Mouse (Mus musculus) heart, postnatal 36 days (tissue): ENCODE results near the gene Eloa. TPM values are rescaled to one million over a fixed set of nuclear protein-coding genes. Genes with fewer than 3 reads are reported as not detected.
"Not testable (repeated sequence)": the region's sequence is repeated elsewhere in the genome, so short reads cannot be mapped to it uniquely, and the experiment has no call there.

Experiments
- DNase-seq, 2 experiments: peaks; one replicate each; pipeline ENCODE4 v3.0.0; 2021 to 2022
- intact Hi-C: fragments of 180-260 bp; cut with DNase I; formaldehyde crosslinking; loops from one replicate; pipeline ENCODE4 v1.15.1; 2025
- total RNA-seq, 2 experiments: library from RNA; stranded (reverse); gene quantifications; 2 replicates each; pipeline ENCODE4 v1.2.3; 2021

Gene Eloa
- total RNA-seq, result 10 to 100 TPM; 34.6 to 36.2 TPM

DNA sequence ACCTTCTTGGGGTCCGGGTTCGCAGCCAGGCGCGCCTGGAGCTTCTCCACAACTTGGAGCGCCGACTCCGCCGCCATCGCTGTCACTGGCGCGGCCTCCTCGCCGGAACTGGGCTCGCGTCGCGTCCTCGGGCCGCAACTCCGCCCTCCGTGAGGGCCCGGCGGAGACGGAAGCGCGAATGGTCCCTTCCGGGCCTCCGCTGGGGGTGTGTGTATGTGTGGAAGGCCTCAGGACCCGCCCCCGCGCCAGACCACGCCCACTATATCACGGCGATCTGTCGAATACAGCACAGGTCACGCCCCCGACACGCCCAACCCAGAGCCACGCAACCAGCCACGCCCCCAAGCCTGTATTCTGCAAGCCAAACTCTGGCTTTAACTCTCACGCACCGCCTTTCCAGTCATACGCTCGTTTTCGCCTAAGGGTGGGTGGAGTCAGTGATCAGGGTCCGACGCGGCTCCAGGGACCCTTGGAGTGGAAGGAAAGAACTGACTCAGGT lies at the start of gene Eloa:
Gene Eloa (minus strand): TSS at position 215 of the 499 bp plus-strand sequence.
- DNase-seq, result peak; percentile 99 to 100
- intact Hi-C loops, result loop anchor here (2.0 kb wide), 2 partner anchors 35 to 59 kb away; partner anchors contain the start of genes Gale and Pithd1

DNA sequence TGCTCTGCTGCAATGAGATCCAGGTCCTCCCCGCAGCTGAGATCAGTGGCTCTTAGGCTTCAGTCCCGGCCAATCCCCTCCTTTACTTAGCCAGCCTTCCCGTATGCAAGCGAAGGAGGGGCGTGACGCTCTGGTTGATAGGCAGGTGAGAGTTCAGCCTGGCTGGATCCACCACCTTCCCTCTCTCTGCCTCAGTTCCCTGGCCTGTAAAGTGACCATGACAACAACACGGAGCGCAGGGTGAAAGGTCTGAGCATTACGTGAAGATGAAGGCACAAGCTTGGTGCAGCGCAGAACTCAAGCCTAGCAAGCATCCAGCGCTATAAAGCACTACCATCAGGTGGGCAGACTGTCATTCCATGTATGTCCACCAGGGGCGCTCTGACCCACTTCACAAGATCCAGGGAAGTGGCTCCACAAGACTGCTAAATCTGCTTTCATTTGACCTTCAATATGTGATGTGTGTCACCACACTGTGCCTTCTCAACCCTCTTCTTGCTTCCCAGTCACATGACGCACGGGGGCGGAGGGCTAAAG lies 49.7 kb upstream of the Eloa start:
- intact Hi-C loops, result loop anchor here (5.0 kb wide), 1 partner anchor 131 kb away; no protein-coding TSS in a partner anchor
- DNase-seq, result peak; percentile 80 to 88

DNA sequence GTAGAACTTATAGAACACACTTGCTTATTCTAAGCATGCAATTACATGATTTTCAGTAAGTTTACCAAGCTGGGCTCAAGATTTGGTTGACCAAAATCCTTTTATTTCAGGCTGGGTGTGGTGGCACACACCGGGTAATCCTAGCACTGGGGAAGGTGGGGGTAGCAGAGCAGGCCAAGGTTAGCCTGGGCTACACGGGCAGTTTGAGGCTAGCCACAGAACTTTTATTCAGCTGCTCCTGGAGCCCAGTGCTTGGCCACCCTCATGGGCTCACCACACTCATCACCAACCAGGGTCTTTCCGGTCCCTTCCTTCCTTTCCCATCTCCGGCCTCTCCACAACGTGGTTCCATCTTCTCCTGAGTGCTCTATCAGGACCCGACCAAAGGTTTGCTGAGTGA lies 49.0 kb upstream of the Eloa start:
- intact Hi-C loops, result loop anchor here (1.0 to 5.0 kb wide), 3 partner anchors 79 to 132 kb away; no protein-coding TSS in a partner anchor

DNA sequence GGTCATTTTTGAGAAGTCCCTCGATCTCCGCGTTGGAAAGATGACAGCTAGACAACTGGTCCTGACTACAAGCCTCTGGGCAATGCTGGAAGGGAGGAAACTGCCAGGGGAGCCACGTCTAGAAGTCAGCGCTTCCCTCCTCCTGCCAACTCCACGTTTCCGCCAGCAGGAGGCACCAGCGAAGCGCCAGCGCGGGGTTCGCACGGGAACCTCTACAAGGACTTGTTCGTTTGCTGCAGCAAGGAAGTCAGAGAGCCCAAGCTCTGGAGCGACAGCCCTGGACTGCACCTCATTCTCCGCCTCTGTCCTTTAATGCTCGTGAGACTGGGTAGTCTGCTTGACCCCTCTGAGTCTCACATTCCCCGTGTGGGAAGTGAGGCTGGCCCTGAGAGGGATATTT lies 48.4 kb upstream of the Eloa start:
- intact Hi-C loops, result loop anchor here (1.0 to 5.0 kb wide), 3 partner anchors 79 to 132 kb away; no protein-coding TSS in a partner anchor
- DNase-seq, result peak; percentile 82 to 87

More for the DNA sequence above, 49.0 kb upstream of the Eloa start:
- DNase-seq, result no peak

DNA sequence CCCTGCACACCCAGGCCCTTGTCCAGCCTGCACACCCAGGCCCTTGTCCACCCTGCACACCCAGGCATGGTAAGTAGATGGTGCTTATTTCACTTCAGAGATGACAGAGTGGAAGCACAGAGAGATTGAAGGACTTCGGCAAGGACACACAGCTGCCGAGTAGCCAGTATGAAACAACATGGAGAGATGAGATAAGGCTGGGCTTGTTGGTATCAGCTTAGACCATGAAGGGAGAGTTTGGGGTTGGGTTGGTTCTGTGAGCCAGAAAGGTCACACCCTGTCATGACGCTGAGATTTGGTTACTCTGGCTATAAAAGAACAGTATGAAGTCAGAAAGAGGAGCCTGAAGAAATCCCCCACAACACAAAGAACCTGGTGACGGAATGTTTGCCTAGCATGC lies 47.8 kb upstream of the Eloa start:
- DNase-seq, result no peak
- intact Hi-C loops, result no loop called here

DNA sequence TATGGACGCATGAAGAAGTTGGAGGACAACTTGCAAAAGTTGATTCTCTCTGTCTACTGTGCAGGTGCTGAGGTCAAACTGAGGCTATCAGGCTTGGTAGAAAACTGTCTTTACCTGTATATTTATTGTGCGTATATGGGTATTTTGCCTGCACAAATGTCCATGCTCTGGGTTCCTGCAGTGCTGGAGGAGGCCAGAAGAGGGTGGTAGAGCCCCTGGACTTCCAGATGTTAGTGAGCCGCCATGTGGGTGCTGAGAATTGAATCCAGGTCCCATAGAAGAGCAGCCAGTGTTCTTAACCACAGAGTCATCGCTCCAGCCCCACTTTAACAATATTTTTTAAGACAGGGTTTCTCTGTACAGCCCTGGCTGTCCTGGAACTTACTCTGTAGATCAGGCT lies 41.6 kb upstream of the Eloa start:
- no peak for DNase-seq
- intact Hi-C loops, result no loop called here

DNA sequence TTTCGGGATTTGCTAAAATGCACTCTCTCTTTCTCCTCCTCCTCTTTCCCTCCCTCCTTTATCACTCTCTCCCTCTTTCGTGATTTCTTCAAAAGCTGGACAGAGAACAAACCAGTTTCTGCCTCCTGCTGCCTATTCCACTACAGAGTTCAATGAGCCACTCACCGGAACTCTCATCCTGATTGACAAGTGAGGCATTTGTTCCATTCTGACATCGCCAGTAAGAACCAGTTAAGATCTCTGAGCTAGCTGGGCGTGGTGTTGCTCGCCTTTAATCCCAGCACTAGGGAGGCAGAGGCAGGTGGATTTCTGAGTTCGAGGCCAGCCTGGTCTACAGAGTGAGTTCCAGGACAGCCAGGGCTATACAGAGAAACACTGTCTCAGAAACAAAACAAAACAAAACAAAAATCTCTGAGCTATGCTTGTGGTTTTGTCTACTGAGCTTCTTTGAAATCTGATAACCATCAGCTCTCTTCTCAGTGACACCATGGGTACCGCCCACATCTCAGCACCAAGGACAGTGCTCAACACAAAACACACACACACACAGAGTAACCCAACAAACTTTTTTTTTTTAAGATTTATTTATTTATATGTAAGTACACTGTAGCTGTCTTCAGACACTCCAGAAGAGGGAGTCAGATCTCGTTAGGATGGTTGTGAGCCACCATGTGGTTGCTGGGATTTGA lies 38.4 kb upstream of the Eloa start:
- intact Hi-C loops, result loop anchor here (10.0 kb wide), 1 partner anchor 255 kb away; no protein-coding TSS in a partner anchor
- not testable (repeated sequence) for DNase-seq

DNA sequence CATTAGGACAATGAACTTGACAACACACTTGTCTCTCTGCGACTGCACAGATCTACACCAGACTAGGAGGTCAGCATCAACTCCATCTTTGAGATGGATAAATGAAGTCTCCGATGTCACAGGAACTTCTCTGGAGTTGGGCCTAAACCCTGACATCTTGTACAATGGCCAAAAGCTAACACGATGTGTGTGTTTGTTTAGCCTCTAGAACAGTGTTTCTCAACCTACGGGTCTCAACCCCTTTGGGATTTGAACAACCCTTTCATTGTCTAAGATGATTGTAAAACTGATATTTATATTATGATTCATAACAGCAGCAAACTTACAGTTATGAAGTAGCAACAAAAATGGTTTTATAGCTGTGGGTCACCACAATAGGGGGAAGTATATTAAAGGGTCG lies 36.4 kb upstream of the Eloa start:
- intact Hi-C loops, result loop anchor here (10.0 kb wide), 1 partner anchor 253 kb away; no protein-coding TSS in a partner anchor
- DNase-seq, result no peak

DNA sequence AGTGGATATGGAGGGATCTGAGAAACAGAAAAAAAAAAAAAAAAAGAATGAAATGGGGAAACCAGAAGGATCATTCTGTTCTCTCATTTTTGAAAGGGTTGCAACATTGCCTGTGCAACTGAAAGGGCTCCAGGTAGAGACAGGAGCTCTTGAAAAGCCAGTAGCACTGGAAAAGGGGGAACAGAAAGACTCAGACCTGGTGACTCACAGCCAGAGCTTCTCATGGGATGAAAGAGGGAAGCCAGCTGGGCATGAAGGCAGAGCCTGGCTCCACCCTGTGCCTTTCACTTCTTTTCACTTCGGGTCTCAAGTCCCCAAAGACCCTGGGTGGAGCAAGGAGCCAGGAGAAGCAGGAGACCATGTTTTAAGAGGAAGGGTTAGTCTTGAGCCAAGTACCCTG lies 34.5 kb upstream of the Eloa start:
- intact Hi-C loops, result loop anchor here (10.0 kb wide), 1 partner anchor 251 kb away; no protein-coding TSS in a partner anchor
- DNase-seq, result no peak

DNA sequence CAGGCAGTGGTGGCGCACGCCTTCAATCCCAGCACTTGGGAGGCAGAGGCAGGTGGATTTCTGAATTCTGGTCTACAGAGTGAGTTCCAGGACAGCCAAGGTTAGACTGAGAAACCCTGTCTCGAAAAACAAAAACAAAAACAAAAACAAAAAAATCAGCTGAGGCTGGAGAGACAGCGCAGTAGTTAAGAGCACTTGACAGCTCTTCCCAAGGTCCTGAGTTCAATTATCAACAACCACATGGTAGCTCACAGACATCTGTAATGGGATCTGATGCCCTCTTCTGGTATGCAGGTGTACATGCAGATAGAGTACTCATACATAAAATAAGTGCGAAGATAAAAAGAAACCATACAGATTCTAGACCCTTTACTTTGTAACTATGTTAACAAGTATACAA lies 32.3 kb upstream of the Eloa start:
- no peak for DNase-seq
- intact Hi-C loops, result loop anchor here (5.0 to 10.0 kb wide), 3 partner anchors 167 to 548 kb away; partner anchors contain the start of gene Kdm1a

DNA sequence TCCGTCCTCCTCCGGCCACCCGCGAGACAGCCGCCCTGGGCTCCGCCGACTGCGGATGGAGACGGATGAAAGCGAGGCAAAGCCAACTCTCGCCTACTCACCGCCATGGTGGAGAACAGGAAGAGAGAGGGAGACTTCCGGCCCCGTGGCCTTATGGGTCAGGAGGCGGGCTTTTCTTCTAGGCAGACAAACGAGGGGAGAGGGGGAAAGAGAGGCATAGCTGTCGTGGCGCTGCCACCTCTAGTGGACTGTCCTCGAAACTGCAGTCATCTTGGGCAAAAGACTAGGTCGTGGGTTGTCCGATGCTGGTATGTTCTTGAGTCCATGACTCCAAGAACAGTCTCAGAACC lies 31.7 kb upstream of the Eloa start, which contains the start of gene Rpl11:
Gene Rpl11 (minus strand): TSS at position 182 of the 350 bp plus-strand sequence.
- DNase-seq, result peak; percentile 89 to 90

DNA sequence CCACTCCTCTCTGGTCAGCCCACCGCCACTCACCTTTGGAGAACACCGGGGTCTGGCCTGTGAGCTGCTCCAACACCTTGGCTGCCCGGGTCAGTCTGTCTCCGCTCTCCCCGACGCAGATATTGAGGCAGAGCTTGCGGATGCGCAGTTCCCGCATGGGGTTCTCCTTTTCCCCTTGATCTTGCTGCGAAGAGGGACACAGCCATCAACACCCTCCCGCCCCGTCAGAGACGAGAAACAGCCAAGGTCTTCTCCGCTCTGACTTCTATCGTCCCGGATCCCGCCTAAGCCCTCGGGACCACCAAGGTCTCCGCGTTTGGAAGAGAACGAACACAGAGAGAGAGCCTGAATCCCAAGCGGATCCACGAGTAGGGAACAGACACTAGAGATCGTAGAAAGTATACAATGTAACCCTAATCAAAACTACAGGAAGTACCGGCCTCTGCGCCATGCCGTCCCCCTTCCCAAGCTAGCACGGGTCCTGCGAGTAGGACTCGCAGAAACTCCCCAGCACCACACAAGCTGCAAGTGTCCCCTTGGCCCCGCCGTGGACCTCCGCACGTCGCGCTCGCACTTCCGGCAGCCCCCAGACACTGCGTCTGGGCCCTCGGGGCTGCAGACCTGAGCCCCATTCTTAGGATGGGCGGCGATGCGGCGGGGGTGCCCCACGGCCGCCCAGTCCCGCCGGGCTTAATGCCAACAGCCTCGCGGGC lies 31.1 kb upstream of the Eloa start:
- intact Hi-C loops, result loop anchor here (5.0 to 10.0 kb wide), 3 partner anchors 165 to 550 kb away; partner anchors contain the start of gene Kdm1a
- DNase-seq, result no peak

More for the DNA sequence above, 31.7 kb upstream of the Eloa start, which contains the start of gene Rpl11:
- intact Hi-C loops, result loop anchor here (5.0 to 10.0 kb wide), 3 partner anchors 166 to 549 kb away; partner anchors contain the start of gene Kdm1a

DNA sequence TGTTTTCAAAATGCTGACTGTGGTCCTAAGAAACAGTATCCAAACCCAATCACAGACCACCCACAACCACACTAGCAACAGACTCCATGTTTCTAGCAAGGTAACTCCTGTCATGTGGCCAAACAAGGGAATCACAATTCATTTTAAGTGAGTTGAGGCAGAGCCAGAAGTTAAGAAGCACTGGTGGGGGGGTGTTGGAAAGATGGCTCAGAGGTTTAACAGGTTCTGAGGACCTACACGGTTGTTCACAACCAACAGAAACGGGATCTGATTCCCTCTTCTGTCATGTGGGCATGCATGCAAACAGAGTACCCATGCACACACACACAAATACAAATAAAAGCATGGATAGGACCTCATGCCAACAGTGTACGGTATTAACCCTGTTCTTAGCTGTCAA lies 30.5 kb upstream of the Eloa start:
- no peak for DNase-seq
- intact Hi-C loops, result loop anchor here (5.0 to 10.0 kb wide), 3 partner anchors 165 to 550 kb away; partner anchors contain the start of gene Kdm1a

DNA sequence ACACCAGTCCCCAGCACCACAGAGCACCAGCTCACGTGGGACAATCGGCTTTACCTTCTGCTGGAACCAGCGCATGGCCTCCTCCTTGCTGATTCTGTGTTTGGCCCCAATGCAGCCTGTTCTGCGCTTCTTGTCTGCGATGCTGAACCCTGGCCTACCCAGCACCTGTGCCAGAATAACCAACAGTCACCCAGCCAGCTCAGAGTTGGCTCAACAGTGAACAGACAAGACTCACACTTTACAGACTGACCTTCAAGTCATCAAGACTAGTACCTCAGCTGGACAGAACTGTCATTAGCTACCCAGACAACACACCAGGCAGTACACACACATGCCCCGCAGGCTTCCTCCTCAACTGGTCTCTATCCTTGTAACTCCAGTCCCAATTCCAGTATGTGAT lies 28.7 kb upstream of the Eloa start:
- DNase-seq, result no peak
- intact Hi-C loops, result loop anchor here (5.0 to 10.0 kb wide), 3 partner anchors 163 to 552 kb away; partner anchors contain the start of gene Kdm1a

DNA sequence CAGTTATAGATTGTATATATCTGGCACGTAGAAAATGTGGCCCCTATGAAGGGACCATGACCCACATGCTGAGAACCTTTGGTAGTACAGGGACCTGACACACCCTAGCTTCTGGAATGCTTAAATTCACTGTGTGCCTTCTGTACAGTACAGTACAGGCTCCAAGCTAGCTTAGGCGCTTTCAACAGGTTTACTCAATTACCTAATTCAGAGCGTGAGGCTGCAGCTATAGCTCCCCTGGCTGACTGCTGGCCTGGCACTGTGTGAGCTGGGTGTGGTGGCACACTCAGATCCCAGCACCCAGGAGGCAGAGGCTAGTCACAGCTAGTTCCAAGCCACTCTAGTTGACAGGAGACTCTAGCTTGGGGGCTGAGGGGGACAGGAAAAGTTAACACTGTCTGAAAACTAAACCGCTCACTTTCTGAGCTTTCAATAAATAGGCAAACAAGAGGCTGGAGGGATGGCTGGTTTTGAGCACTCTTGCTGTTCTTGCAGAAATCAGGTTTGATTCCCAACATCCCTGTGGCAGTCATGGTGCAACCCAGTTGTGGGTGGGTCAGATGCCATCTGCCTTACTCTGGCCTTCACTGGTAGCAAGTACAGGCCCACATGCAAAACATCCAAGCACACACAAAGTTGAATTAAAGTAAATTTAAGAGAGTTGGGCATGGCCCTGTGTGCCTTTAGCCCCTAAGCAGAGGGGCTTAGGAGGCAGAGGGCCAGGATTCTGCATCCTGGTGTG lies 26.9 kb upstream of the Eloa start:
- DNase-seq, result no peak
- intact Hi-C loops, result no loop called here

DNA sequence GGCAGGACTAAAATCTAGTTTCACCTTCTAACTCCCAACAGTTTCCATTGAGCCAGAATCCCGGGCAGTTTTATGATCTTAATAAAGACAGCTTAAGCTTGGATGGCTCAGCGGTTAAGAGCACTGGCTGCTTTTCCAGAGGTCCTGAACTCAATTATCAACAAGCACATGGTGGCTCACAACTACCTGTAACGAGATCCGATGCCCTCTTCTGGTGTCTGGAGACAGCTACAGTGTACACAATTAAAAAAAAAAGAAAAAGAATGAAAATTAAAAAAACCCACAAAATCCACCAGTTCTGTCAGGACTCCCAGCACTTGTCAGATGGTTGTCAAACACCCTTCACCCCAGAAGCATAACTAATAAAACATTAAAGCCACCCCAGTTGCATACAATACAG lies 26.1 kb upstream of the Eloa start:
- intact Hi-C loops, result no loop called here
- no peak for DNase-seq

DNA sequence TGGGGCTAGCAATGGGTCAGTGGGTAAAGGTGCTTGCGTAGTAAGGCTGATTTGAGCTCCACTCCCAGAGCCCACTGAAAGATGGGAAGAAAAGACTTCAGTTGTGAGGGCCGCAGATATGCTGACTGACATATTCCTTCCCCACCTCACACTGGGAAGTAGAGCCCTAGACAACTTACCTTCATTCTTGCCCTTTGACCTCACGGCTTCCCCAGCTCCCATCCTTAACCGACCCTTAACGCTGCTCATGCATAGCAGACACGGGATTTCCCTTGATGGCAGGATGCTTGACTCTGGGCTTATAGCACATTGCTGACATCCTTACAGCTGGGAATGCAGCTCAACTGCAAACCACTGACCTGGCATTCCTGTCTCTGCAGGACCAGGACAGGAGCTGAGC lies 25.3 kb upstream of the Eloa start:
- no peak for DNase-seq
- intact Hi-C loops, result no loop called here

DNA sequence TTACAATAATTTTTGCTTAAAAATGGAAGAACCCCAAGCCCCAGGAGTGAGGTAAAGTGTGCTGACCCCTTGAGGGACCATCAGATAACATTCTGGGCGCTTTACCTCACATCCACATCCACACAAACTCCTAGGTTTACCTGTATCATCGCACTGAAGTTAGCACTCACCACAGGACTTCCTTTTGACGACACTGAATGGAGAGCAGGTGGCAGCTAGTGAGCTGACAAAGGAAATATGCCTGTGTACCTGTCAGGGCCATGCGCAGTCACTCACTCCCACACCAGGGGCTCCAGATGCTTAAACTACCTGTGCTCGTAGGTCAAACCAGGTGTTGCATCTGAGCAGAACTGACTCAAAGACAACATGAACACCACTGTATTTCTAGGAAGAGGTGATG lies 23.5 kb upstream of the Eloa start:
- intact Hi-C loops, result no loop called here
- no peak for DNase-seq

DNA sequence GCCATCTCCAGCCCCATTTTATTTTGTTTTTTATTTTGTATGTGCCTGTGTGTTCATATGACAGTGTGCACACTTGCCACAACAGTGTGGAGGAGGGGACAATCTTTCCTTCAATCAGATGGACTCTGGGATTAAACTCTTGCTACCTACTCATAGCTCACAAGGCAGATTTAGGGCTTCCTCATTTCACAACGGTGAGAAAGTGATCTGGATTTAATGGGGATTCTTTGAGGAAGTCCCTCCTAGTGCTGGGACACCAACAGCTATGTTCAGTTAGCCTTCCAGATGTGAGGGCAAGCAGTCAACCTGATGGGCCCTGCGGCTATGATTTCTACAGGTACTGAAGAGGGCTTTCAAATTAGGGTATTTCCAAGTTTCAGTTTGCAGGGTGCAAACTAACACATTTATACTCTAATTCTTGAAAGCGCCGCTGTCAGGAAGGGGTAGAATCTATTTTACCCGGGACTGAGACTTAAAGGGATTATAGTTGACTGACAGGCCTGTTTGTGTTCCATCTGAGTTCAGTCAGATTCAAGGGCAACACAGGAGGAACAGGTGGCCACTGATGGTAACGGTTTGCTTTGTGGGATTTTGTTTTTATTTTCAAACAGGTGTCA lies 22.3 kb upstream of the Eloa start:
- DNase-seq, result no peak
- intact Hi-C loops, result no loop called here

DNA sequence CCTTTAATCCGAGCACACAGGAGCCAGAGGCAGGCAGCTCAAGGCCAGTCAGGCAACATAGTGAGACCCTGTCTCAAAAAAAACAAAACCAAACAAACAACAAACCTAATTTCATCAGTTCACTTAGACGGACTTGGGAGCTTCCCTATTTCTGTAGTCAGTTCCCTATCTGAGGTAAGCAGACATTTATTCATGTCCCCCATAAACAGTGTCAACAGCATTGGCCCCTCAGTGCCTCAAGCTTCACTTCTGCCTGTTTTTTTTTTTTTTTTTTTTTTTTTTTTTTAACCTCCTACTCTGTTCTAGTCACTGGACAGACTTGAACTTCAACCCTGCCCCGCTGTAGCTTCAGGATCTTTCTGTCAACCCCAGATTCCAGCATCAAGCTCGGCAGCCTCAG lies 13.5 kb upstream of the Eloa start:
- intact Hi-C loops, result no loop called here

More for the DNA sequence above, 13.5 kb upstream of the Eloa start:
- DNase-seq, result no peak
